Mouse (Mus musculus) neutrophil, adult 5-6 weeks (primary cell): Measurements from ENCODE around the gene Sec24a. TPM values are rescaled to one million over a fixed set of nuclear protein-coding genes. Genes with fewer than 3 reads are reported as not detected.
"Not testable (repeated sequence)": the region's sequence is repeated elsewhere in the genome, so short reads cannot be mapped to it uniquely, and the experiment has no call there.

Experiments used
- ATAC-seq: fragments of 151-379, 151-347 bp; 2 replicates; pipeline ENCODE4 v1.8.0; 2017; ENCODE audit warnings: mild to moderate bottlenecking, moderate TSS enrichment; ENCODE audit not compliant: insufficient number of reproducible peaks, poor library complexity, low FRiP score, severe bottlenecking; ENCODE audit errors: extremely low read depth
- total RNA-seq: library from RNA; stranded (forward); fragments of 200-1000 nt; gene quantifications from 2 replicates; pipeline ENCODE4 v1.2.3, GENCODE M21; 2017

Gene Sec24a
- total RNA-seq, 1 experiment from 2014 or later: 9.9 TPM

DNA sequence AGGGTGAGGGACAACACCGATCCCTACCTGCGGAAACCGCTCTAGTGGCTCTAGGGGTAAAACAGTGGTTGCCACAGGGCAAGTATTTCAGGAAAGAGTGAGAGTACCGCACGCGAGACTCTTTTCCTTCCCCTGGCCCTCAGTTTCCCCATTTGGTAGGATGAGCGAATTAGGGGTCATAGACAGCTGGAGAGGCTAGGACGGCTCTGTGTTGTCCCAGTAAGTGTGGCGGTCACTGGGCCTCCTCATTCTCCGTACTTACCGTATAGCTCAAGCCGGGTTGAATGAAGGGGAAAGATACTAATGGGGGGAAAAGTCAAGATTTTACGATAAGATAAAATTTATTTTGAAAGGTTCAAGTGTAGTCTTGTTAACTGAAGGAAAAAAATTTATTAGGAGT is 521 bp upstream of the Sec24a start:
- no peak for ATAC-seq

DNA sequence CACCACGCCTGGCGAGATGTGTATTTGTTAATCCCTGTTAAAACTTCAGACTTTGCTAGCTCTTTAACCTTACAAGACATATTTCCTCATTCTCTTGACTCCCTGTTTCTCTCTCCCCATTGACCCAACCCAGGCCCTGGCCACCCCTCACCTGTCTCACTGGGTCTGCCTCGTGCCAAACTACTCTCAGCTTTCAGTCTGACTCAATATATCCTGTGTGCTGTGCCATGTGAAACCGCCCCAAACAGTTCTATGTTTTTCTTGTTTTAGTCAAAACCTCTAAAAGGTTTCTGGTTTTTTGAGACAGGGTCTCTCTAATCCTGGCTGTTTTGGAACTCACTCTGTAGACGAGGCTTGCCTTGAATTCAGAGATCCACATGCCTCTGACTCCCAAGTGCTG is 2.2 kb downstream of the Sec24a start:
- no peak for ATAC-seq

DNA sequence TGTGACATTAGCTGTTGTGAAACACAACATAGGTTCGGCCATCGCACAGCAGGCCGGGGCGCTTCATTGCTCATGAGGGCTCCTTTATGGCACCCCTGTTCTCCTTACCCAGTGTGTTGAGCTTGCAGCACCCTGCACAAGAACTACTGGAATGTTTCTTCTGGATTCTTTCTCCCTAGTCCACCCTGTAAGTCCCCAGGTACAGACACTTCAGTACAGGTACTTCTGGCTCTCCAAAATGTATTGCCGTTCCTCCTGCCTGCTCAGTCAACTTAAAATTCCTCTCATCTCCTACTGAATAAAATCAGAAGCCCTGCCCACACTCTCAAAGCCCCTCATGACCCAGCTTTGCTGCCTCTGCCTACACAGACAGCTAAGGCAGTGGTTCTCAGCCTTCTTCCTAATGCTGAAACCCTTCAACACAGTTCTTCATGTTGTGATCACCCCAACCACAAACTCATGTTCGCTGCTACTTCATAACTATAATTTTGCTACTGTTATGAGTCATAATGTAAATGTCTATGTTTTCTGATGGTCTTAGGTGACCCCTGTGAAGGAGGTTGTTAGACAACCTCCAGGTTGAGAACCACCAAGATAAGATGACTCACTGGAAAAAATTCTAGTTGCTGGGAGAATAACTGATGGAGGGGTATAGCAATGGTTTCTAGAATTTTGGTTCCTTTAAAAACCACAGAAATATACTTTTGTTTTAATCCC is 3.3 kb downstream of the Sec24a start:
- no peak for ATAC-seq

- no peak for ATAC-seq
Observed at GRCm38 (mm10) chr11:51759251-51759650, 4.2 kb downstream of the Sec24a start.

- ATAC-seq: not testable (repeated sequence)
Observed at GRCm38 (mm10) chr11:51758207-51758606, 5.2 kb downstream of the Sec24a start.

DNA sequence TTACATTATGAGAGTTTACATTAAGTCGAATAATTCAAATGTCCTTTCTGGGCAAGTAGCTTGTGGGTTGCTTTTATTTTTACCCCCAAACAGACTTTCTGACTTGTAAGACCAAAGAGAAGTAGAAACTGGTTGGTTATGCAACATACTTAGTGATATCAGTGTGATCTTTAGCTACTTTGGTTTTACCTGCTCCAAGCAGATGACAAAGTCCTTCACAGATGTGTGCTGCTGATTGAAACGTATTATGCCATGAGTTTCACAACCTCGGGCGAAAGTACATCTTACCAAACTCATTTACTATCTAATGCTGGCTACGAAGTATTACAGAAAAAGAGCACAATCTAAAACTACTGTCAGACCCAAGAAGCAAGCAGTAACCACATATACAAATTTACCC is 5.8 kb downstream of the Sec24a start:
- ATAC-seq: no peak

- ATAC-seq: no peak
Observed at GRCm38 (mm10) chr11:51757023-51757422, 6.4 kb downstream of the Sec24a start.

DNA sequence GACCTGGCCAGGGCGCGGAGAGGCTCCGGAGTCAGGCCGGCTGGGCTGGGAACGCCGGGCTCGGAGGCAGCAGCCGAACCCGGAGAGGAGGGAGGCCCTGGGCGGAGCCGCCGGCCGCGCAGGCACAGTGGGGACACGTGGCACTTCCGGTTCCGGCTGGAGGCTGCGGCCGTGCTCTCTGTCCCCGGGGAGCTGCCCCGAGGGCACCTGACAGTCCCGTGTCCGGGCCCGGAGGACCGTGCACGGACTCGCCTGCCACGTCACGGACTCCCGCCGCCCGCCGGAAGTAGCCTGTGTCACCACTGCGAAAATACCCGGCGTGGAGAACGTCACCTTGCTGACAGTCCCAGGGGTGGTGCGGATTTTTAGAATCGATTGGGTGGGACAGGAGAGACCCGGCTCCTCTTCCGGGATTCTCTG is 7.1 kb downstream of the Sec24a start:
- peak; percentile 93 for ATAC-seq

DNA sequence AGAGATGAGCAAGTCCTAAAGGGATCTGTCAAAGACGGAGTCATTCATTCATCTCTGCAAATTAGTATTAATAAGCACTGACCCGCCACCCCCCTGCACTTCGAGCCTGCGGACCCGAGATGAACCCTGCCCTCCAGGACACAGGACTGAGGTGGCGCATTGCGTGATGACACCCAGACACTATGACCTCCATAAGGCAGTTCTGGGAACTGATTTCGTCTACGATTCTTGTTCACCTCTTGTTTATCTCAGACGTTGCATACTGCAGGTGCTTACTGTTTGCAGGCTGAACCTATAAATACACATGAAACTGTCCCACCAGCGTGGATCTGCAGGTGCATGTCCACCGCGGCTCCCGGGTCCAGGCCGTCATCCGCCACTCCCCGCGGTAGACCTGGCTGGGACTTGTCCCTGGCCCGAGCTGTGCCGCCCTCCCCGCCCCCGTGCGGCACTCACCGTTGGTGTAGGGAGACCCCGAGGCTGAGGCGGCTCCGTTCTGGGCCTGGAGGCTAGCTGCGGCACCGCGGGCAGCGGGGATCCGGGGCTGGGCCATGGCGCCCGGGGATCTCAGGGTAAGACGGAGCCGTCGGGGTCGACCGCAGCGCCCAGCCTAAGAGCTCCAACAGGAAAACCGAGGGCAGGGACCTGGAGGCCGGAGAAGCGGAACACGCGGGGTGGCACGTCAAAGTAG is 7.7 kb downstream of the Sec24a start:
- ATAC-seq: 0 out of 2 replicates have a peak, but pooled peaks have one; percentile 14

- not testable (repeated sequence) for ATAC-seq
Observed at GRCm38 (mm10) chr11:51751623-51752225, 11.7 kb downstream of the Sec24a start.

DNA sequence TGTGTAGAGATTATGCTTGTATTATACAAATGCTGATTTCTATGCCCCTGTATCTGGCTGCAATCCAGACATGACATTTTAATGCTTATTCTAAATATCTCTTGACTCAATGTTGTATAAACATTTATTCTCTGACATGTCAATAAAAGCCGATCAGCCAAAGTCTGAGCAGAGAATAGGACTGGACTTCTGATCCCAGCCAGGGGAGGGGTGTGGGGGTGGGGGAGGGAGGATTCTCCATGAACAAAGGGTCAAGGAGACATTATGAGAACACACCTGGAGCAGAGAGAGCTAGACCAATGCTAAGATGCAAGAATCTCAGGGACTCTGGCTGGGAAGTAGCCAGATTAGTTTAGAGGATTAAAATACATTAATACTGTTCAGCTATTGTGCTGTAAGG is 17.3 kb downstream of the Sec24a start:
- ATAC-seq: no peak

- no peak for ATAC-seq
Observed at GRCm38 (mm10) chr11:51740701-51741100, 22.7 kb downstream of the Sec24a start.

DNA sequence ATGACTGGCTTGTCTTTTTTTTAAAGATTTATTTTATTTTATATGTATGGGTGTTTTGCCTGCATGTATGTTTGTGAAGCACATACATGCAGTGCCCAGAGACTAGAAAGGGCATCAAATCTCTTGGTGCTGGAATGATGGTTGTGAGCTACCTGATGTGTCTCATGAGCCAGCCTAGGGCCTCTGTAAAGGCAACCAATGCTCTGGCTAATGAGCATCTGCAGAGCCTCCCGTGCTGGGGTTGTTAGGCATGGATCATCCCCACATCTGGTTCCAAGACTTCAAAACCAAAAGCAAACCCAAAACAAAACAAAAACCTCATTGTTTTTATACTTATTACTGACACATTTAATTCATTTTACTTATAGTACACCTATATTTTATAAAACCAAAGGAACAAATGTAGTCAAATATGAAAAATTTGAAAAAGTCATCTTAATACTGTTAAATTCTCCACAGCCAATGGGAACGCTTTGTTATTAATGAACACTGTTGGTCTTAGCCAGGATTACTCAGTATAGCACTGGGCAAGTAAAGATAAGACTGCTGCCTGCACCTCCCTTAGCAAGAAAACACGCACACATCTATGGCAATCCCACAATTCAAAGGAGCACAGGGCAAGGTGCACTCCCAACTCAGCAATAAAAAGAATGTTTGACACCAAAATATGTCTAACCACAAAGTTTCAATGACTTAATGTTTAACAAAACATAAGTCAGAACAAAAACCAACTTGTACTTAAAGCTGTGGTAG is 24.6 kb downstream of the Sec24a start:
- ATAC-seq: no peak

GRCm38 (mm10) chr11:51734218-51734617 is 29.2 kb downstream of the Sec24a start:
- ATAC-seq: not testable (repeated sequence)

DNA sequence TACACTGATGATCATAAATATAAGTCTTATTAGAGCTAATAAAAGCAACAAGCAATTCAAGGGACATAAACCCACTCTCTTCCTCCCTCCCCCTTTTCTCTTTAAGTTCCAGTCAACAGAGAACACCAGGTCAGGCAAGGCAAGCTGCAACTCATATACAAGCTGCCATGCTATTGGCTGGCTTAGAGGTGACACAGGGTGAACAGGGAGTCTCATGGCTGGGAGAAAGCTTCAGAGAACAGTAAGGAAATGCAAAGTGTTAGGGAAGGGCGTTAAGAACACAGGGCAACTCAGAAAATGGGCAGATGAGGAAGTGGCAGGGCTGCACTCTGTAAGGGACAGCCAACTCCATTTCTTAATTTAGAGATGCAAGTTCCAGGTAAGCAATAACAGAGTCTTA is 30.6 kb downstream of the Sec24a start:
- ATAC-seq: no peak

GRCm38 (mm10) chr11:51721066-51721465 is 42.4 kb downstream of the Sec24a start:
- ATAC-seq: no peak

DNA sequence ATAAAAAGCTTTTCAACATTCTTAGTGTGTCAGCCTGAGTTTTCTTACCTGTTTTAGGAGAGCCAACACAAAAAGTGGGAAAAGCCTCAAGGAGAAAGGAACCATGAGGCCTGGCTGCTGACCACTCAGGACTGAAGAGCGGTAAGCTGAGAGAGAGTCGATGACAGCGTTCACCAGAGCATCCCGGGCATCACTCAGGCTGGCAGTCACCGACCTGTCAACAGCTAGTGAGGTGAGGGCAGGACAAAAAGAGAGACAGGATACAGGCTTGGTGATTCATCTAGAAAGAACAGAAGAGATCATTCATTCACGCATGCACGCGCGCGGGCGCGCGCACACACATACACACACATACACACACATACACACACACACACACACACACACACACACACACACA is 56.4 kb downstream of the Sec24a start:
- ATAC-seq: no peak

DNA sequence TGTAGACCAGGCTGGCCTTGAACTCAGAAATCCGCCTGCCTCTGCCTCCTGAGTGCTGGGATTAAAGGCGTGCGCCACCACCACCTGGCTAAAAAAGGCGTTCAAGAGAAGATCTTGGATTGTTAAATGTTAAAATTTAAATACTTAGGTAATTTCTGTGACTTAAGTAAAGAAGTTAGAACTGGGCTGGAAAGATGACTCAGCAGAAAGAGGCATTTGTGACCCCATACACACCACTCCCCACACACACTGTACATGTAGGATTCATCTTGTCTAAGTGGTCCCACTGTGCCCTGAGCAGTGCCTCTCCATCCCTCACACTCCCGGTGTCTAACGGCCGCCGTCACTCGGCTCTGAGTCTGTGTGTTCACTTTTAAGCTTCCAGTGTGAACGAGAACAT is 57.0 kb downstream of the Sec24a start:
- no peak for ATAC-seq

DNA sequence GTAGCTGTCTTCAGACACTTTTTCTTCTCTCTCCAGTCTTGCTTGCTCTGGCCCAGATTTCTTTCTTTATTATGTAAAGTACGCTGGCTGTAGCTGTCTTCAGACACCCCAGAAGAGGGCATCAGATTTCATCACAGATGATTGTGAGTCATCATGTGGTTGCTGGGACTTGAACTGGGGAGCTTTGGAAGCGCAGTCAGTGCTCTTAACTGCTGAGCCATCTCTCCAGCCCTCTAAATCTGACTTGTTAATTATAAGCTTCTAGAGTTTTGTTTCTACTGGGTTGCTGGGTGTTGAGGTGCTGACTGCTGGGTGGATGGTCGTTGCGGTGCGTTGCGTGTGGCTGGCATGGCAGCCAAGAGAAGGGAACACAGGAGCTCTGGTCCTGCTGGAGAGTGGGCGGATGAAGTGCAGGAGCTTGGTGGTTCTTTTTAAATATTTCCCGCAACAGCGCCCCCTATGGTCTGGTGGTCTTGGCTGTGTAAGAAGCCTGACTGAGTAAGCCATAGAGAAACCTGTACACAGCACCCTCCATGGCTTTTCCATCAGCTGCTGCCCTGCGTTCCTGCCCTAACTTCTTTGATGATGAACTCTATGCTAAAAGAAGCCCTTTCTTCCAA is 59.9 kb downstream of the Sec24a start:
- no peak for ATAC-seq
